Mouse (Mus musculus) gastrocnemius, adult 8-10 months (tissue): ENCODE results near the gene Bcl9. TPM values are rescaled to one million over a fixed set of nuclear protein-coding genes. Genes with fewer than 3 reads are reported as not detected.

ENCODE experiments used
- DNase-seq, 2 experiments: peaks; one replicate each; pipeline ENCODE4 v3.0.0; 2022; ENCODE audit warnings: low spot score in 2 of 2
- total RNA-seq, 4 experiments: library from RNA; stranded (reverse); gene quantifications; 2 replicates each; pipeline ENCODE4 v1.2.4; 2022

The Bcl9 gene
- total RNA-seq, 4 experiments from 2014 or later = 1.9 to 4.9 (median 3.6) TPM

- DNase-seq = no peak
These were observed 65.4 kb downstream of the Bcl9 start for GRCm38 (mm10) chr3:97232328-97232727.

- no peak for DNase-seq
These were observed 65.9 kb downstream of the Bcl9 start for GRCm38 (mm10) chr3:97231857-97232256.

DNA sequence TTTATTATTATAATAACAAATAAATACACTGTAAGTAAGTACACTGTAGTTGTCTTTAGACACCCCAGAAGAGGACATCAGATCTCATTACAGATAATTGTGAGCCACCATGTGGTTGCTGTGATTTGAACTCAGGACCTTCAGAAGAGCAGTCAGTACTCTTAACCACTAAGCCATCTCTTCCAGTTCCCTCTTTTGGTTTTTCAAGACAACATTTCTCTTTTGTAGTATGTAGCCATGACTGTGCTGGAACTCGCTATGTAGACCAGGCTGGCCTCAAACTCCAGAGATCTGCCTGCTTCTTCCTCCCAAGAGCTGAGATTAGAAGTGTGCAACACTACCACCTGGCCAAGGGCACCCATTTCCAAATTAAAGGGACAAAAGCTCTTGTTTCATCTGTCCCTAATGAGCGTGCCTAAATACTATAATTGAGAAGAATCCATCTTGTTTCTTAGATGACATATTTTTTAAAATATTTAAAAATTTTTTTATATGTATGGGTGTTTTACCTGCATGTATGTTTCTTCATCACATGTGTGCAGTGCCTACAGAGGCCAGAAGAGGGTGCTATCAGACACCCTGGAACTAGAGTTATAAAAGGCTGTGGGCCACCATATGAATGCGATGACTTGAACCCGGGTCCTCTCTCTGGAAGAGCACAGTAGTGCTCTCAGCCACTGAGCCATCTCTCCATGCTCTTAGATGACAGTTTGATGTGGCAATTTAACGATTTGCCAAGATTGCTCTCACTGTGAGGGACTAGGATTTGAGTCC lies 66.9 kb downstream of the Bcl9 start:
- no peak for DNase-seq

- no peak for DNase-seq
These were observed 69.3 kb downstream of the Bcl9 start for GRCm38 (mm10) chr3:97228457-97228856.

DNA sequence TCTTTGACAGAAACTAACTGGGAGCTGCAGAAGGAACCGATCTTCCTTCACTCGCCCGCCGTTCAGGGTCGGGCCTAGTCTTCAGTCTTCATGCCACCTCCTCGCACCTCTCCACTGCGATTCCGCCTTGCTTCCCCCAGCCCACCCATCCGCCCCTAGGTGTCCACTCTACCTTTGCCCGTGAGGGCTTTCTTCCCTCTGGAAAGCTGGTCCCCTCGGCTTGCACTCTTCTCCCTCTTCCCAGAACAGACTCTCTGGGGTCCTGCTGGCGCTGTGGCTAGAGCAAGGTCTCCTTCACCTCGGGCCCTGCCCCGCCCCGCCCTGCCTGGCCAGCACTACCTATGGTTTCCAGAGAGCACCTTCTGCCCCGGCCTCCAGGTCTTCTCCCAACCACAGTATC lies 69.7 kb downstream of the Bcl9 start:
- DNase-seq = no peak

- DNase-seq = peak; percentile 89 to 92
These were observed 70.3 kb downstream of the Bcl9 start for GRCm38 (mm10) chr3:97227259-97228005.

- no peak for DNase-seq
These were observed 71.0 kb downstream of the Bcl9 start for GRCm38 (mm10) chr3:97226719-97227118.

- no peak for DNase-seq
These were observed 72.5 kb downstream of the Bcl9 start for GRCm38 (mm10) chr3:97225231-97225630.

GRCm38 (mm10) chr3:97223261-97223660 lies 74.5 kb downstream of the Bcl9 start:
- no peak for DNase-seq

GRCm38 (mm10) chr3:97215526-97215925 lies 82.2 kb downstream of the Bcl9 start:
- DNase-seq = no peak

DNA sequence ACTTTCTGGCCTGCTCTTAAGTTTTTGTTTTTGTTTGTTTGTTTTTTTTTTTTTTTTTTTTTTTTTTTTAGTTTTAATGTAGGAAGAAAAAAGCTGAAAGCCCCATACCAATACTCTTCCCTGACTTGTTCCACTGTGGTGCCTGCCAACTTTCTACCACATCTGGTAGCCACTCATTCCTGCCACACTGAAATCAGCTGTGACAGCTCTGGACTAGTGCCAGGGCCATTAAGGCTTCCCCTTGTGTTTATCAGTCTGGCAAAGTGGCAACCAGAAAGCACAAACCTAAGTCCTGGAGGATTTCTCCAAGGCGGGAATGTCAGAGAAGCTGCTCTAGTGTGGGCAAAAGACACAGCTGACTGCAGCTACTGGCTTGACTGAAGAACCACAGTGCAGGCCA lies 83.3 kb downstream of the Bcl9 start:
- no peak for DNase-seq

DNA sequence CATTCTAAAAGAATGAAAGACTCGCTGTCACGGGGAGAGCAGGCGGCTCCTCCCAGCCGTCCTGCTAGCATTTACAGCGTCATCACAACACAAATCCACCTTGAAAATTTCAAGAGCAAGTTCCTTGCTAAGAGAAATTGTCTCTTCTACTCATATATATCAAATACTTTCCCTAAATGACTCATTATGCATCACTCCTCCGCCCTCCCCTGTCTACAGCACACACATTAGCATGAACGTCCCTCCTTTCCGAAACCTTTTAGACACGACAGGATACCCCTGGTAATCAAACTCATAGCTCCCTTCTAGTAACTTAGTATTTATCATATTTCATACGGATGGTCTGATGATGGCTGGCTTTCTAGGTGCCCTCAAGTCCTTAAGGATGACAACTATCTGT lies 83.8 kb downstream of the Bcl9 start:
- no peak for DNase-seq

- no peak for DNase-seq
These were observed 86.5 kb downstream of the Bcl9 start for GRCm38 (mm10) chr3:97211177-97211576.

DNA sequence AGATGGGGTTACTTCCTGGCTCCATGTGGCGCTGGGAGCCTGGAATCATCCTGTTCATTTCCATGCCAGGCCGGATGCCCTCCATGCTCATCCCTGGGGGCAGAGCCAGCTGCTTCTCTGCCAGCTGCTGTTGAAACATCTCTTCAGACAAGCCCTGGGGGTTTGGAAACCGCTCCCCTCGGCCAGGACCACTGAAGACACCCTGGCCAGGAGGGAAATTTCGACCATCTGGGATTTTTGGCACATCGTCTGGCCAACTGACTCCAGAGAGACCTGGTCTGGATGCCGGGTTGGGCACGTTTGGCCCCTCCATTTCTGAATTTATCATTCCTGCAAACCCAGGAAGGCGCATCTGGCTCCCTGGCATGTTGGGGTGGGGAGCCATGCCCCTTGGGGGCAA lies 88.4 kb downstream of the Bcl9 start:
- no peak for DNase-seq

DNA sequence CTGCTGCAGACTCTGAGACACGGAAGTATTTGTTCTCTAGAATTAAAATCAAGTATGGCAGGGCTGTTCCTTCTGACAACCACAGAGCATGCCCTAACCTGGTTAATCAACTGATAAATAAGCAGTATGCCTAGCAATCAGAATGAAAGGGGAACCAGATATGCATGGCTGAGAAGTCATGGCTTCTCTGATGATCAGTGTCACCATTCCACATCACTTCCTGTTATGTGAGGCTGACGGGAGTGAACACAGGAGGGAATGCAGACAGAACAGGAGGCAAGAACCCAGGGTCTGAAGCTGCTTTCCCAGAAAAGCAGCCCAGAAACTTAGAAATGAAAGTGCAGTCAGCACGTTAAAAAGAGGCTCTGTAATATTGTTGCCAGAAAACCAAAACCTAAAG lies 91.2 kb downstream of the Bcl9 start:
- DNase-seq = no peak

DNA sequence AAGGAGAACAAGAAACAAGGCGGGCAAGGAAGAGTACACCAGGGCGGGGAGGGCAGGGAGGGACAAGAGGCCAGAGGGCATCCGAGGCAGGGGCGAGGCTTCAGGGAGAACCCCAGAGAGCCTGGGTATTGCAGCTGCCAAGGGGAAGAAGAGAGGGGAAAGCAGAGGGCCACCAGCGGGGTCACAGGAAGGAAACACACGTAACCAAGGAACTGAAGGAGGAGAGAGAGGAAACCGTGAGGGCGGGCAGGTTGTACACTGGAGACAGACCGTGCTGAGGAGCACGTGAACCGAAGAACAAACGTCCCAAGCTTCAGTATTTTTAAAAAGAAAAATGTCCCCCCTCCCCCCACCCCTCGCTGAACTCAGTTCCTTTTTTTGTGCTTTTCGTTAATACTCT lies 93.8 kb downstream of the Bcl9 start:
- no peak for DNase-seq

- DNase-seq = peak in 1 of 2 experiments; percentile 28
These were observed 95.8 kb downstream of the Bcl9 start for GRCm38 (mm10) chr3:97201943-97202342.

DNA sequence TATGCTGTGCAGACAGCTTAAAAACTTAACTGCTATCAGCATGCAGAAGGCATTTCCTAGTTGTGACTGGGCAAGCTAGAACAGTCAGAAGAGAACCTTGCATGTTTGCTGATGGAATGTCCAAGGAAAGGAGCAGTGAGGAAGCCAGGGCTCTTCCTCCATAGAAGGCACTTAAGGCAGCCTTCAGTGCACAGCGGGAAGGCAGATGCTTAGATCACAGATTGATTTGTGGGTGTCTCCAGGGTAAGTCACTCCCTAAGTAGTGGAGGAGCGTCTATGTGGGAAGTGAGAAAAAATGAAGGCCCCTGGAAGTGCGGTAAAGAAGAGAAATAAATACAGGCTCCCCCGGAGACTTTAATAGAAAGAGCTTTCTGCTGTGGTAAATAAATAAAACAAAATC lies 98.5 kb downstream of the Bcl9 start:
- no peak for DNase-seq

GRCm38 (mm10) chr3:97196571-97196970 lies 101.1 kb downstream of the Bcl9 start:
- no peak for DNase-seq

DNA sequence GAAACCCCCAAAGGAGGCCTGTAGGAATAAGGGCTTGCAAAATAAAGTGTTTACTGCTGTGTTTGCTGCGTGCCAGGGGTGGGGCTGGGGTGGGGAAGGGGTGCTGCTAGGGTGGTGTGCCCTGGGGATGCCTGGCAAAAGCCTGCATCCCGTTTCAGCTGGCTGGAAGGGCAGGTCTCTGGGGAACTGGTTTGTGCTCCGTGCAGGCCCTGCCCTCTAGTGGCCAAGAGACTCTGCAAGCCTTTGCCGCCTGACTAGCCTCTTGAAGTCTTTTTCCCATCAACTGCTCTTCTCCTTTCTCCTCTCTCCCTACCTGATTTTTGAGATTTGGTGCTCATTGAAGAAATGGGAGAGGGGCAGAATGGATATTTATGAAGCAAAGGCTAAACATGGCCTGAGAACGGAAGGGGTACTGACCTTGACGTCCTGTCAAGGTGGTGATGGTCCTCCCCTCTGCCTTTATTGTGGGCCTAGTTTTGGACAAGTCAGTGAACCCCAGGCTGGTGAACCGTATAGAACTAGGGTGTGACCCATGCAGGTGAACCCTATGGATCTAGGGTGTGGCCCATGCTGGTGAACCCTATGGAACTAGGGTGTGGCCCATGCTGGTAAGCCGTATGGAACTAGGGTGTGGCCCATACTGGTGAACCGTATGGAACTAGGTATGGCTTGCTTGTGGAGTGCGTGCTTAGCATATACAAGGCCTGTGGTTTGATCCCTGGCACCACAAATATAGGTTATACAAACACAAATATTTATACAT lies 112.4 kb downstream of the Bcl9 start:
- DNase-seq = peak; percentile 27 to 47

DNA sequence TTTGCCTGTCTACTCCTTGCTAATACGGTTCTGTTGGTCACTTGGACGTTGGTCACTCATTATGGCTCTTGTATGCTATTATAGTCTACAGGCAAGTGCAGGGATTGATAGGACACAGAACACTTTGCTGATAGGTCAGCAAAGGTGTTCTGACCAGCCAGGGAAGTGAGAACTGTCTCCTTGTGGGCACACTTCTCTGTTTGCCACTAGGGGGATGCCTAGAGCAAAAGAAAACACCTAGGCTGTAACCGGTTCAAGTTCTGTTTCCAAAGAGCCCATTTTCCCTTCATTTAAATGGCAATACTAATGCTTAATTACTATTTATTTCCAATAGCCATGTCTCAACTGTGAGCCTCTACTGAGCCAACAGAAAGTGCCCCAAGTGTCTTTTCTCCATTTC lies 113.9 kb downstream of the Bcl9 start:
- DNase-seq = no peak

GRCm38 (mm10) chr3:97180527-97180926 lies 117.2 kb downstream of the Bcl9 start:
- DNase-seq = no peak
